Mouse (Mus musculus) liver, embryonic 11.5 days (tissue): ENCODE results near the gene Apod. TPM values are rescaled to one million over a fixed set of nuclear protein-coding genes. Genes with fewer than 3 reads are reported as not detected.
A peak's percentile ranks its signal among the peaks of the same experiment; 100 is the strongest.

Experiments
- ATAC-seq: fragments of 200-750 bp; cut with Nextera tagmentation; replicated peaks from 2 replicates; pipeline ENCODE4 v1.8.0; 2017; ENCODE audit warnings: moderate number of reproducible peaks, mild to moderate bottlenecking, moderate TSS enrichment, moderate library complexity; ENCODE audit not compliant: low FRiP score
- DNase-seq: peaks from one replicate; pipeline ENCODE4 v3.0.0-alpha.2; 2017; ENCODE audit warnings: low spot score
- H3K27ac ChIP-seq: fragments of 300-500 bp; sonication (generic); 2 replicates; pipeline ENCODE4 v1.5.1; 2014; ENCODE audit warnings: mild to moderate bottlenecking, low read depth, low read length, control low read depth
- H3K27me3 ChIP-seq: fragments of 300-500 bp; sonication (generic); replicated peaks from 2 replicates; pipeline ENCODE4 v1.6.1; 2014; ENCODE audit warnings: low read length, mixed read lengths; ENCODE audit not compliant: control insufficient read depth, insufficient read depth
- H3K36me3 ChIP-seq: fragments of 300-500 bp; sonication (generic); 2 replicates; pipeline ENCODE4 v1.6.1; 2014; ENCODE audit warnings: mild to moderate bottlenecking, low read length, moderate library complexity, mixed read lengths; ENCODE audit not compliant: control insufficient read depth, insufficient read depth
- H3K4me1 ChIP-seq: fragments of 300-500 bp; sonication (generic); replicated peaks from 2 replicates; pipeline ENCODE4 v1.6.1; 2014; ENCODE audit warnings: low read length, mixed read lengths; ENCODE audit not compliant: control insufficient read depth, insufficient read depth
- H3K4me2 ChIP-seq: fragments of 300-500 bp; sonication (generic); 2 replicates; pipeline ENCODE4 v1.6.1; 2014; ENCODE audit warnings: mild to moderate bottlenecking, control low read depth, moderate library complexity
- H3K4me3 ChIP-seq: fragments of 300-500 bp; sonication (generic); 2 replicates; pipeline ENCODE4 v1.5.1; 2014; ENCODE audit warnings: low read depth, low read length, control low read depth
- H3K9ac ChIP-seq: fragments of 300-500 bp; sonication (generic); 2 replicates; pipeline ENCODE4 v1.6.1; 2014; ENCODE audit warnings: low read depth, low read length, control low read depth
- H3K9me3 ChIP-seq: fragments of 300-500 bp; sonication (generic); 2 replicates; pipeline ENCODE4 v1.6.1; 2016; ENCODE audit warnings: low read length, inconsistent platforms, mixed read lengths; ENCODE audit not compliant: control insufficient read depth
- WGBS: fragments of 180-500 bp; shearing (Covaris S2); extraction: QIAGEN DNeasy Blood & Tissue Kit; methylation state at CpG from one replicate; pipeline ENCODE4 v1.1.7; 2014; 5-methylcytosine and 5-hydroxymethylcytosine counted together
- microRNA-seq: library from miRNA; unstranded; fragments of <30 nt; microRNA quantifications from one replicate; pipeline ENCODE4, GENCODE M21; 2017; ENCODE audit warnings: borderline number of aligned reads
- polyA plus RNA-seq: library from polyadenylated mRNA; unstranded; fragments of >200 nt; fragmentation: Nextera tagmentation; extraction: Ambion mirVana; gene quantifications from 2 replicates; pipeline ENCODE4 v1.2.1, GENCODE M21; 2014

The Apod gene
- polyA plus RNA-seq, 1 experiment from 2014 or later, result not detected

DNA sequence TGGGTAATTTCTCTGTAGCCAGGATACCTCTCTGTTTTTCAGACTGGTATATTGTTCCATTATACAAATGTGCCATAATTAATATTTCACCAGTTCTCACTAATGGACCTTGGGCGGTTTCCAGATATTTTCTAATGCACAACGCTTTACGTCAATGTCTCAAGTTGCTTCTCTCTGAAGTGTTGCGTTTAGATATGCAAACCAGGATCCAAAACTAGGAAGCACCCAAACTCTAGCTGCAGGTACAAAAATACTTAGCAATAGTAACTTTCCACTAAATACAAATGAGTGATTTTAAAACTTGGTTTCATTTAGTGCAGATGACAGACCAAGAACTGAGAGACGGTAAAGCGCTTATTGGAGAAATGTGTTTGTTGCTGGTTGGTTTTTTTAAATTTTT lies 40.5 kb downstream of the Apod start:
- Histone ChIP-seq H3K27ac (peak overlapping the region; percentile 85), H3K27me3 (no peaks in the 10 kb centered on the region), H3K4me3 (peak overlapping the region; percentile 78), H3K9me3 (no peaks in the 10 kb centered on the region), H3K4me2 (peak overlapping the region; percentile 79), H3K36me3 (no peaks in the 10 kb centered on the region), H3K9ac (peak overlapping the region; percentile 80), H3K4me1 (peaks cover 24% of the 10 kb centered on the region)
- 5% methylated on average over 6 of the region's 6 CpGs for WGBS
- DNase-seq (peak; percentile 4), ATAC-seq (no peak)

DNA sequence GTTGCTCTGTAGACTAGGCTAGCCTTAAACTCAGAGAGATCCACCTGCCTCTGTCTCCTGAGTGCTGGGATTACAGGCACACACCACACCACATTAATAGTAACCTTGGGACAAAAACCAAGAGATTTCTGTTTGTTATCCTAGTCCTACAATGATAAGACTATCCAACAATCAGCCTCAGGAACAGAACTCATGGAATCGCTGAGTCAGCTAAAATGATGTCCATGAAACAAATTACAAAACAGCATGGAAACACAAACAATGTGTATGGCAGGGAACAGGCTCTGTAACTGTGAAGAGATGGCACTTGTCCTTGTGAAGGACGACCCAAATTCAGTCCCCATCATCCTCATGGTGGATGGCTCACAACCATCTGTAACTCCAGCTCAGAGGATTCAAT lies 47.9 kb downstream of the Apod start:
- 81% methylated on average over 2 of the region's 2 CpGs for WGBS
- Histone ChIP-seq H3K9me3 (no peaks in the 10 kb centered on the region), H3K27ac (no peak overlapping the region), H3K27me3 (no peaks in the 10 kb centered on the region), H3K36me3 (peaks cover 5% of the 10 kb centered on the region), H3K4me3 (no peak overlapping the region), H3K4me1 (0 out of 2 replicates have a peak, but pooled peaks cover 2% of the 10 kb centered on the region), H3K9ac (no peak overlapping the region), H3K4me2 (no peak overlapping the region)
- ATAC-seq, result no peak
- no peak for DNase-seq

DNA sequence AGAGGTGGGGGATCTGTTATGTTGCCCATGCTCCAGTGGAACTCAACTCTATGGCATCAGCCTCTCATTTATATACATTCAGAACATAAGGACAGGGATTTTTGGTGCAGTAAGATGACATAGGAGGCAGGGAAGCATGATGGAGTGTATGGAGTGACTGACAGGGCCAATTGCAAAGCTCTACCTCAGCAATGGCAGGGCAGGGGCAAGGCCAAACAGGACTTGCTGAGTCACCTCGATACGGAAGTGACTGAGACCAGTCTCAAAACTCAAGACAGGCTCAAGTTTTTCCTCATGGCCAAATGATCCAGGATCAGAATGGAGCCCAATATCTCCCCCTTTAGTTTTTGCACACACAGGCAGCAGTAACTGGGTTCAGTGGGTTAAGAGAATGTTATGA lies 58.5 kb downstream of the Apod start:
- DNase-seq (no peak), ATAC-seq (no peak)
- H3K4me3 ChIP-seq, result no peak overlapping the region
- no peak overlapping the region for H3K27ac ChIP-seq
- H3K9ac ChIP-seq, result no peak overlapping the region
- no peaks in the 10 kb centered on the region for H3K9me3 ChIP-seq
- no peaks in the 10 kb centered on the region for H3K4me1 ChIP-seq
- no peak overlapping the region for H3K4me2 ChIP-seq
- 88% methylated on average over 2 of the region's 2 CpGs for WGBS
- H3K36me3 ChIP-seq, result peaks cover 19% of the 10 kb centered on the region; the same call in 1 of the 2 replicates
- no peaks in the 10 kb centered on the region for H3K27me3 ChIP-seq

DNA sequence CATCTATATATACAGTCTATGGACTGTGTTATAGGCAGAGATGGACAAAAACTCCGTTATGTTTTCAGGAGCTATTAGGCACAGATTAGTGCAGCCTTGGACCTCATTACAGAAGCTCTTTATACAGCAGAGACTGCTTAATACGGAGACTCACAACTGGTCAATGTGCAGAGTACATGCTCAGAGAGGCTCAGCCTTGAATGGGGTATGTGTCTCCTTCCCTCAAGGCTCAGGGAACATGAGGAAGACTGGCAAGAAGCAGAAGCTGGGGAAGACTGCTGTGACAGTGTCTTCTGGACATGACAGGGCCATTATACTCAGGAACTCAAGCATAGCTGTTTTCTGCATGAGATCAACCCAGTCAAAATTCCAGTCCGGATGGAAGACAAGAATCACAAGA lies 58.9 kb downstream of the Apod start:
- H3K27ac ChIP-seq, result no peak overlapping the region
- H3K27me3 ChIP-seq, result no peaks in the 10 kb centered on the region
- no peaks in the 10 kb centered on the region for H3K9me3 ChIP-seq
- DNase-seq (no peak), ATAC-seq (no peak)
- H3K36me3 ChIP-seq, result peaks cover 23% of the 10 kb centered on the region; the same call in 1 of the 2 replicates
- no peaks in the 10 kb centered on the region for H3K4me1 ChIP-seq
- no peak overlapping the region for H3K4me2 ChIP-seq
- WGBS, result 83% methylated on average over 3 of the region's 3 CpGs
- H3K4me3 ChIP-seq, result no peak overlapping the region
- H3K9ac ChIP-seq, result no peak overlapping the region

DNA sequence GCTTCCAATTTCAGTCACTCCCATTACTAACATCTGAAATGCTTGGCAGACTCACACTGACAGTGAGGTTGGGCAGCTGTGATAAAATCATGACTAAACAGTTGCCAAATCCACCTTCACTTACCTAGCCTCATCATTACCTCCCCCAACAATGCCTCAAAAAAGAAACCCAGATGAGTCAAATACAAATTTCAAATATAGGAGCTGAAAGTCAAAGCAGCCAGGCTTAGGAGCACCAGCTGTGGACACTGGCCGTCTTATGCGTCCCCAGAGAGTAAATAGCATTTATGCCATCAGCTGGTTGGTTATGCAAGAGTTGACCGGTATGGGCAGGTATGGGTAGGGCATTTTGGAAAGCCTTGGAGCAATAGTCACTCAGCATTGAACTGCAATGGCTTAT lies 65.2 kb downstream of the Apod start:
- 92% methylated on average over 3 of the region's 3 CpGs for WGBS
- no peak for DNase-seq
- Histone ChIP-seq H3K4me2 (no peak overlapping the region), H3K36me3 (peaks cover 6% of the 10 kb centered on the region; the same call in 1 of the 2 replicates), H3K4me3 (no peak overlapping the region), H3K9me3 (no peaks in the 10 kb centered on the region), H3K4me1 (no peaks in the 10 kb centered on the region), H3K9ac (no peak overlapping the region), H3K27ac (no peak overlapping the region), H3K27me3 (no peaks in the 10 kb centered on the region)
- ATAC-seq, result no peak

DNA sequence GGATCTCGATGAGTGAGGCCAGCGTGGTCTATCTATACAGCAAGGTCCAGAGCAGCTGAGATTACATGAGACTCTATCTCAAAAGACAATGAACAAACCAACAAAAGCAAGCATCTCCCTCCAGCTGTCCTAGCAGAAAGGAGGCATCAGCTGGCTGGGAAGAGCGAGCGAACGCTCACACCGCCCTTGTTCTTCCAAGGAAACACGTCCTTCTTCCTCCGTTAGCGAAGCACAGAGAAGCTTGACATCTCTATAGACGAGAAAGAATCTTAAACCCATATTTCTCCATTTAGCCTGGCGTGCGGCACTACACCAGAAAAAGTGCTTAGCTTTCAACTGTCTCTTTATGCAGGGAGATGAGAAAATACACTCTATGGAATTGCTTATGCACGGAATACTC lies 65.9 kb downstream of the Apod start:
- no peak overlapping the region for H3K9ac ChIP-seq
- ATAC-seq (no peak), DNase-seq (no peak)
- no peaks in the 10 kb centered on the region for H3K27me3 ChIP-seq
- no peaks in the 10 kb centered on the region for H3K4me1 ChIP-seq
- H3K36me3 ChIP-seq, result peaks cover 6% of the 10 kb centered on the region; the same call in 1 of the 2 replicates
- 89% methylated on average over 13 of the region's 13 CpGs for WGBS
- no peak overlapping the region for H3K4me3 ChIP-seq
- H3K4me2 ChIP-seq, result no peak overlapping the region
- no peaks in the 10 kb centered on the region for H3K9me3 ChIP-seq
- no peak overlapping the region for H3K27ac ChIP-seq

DNA sequence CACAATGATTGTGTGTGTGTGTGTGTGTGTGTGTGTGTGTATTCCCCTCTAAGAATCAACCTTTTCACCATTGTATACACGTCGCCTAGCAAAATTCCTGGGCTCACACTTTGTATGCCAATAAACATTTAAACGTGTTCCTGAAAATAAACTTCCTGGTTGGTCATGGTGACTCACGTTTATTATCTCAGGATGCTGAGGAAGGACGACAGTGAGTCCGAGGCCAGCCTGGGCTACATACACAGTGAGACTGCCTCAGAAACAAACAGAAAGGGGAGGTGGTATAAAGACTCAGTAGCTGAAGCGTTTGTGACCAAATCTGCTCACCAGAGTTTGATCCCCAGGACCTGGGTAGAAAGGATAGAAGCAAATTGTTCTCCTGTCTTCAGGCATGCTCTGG lies 67.2 kb downstream of the Apod start:
- H3K9me3 ChIP-seq, result no peaks in the 10 kb centered on the region
- H3K36me3 ChIP-seq, result peaks cover 4% of the 10 kb centered on the region; the same call in 1 of the 2 replicates
- ATAC-seq (no peak), DNase-seq (no peak)
- no peak overlapping the region for H3K27ac ChIP-seq
- no peak overlapping the region for H3K4me2 ChIP-seq
- WGBS, result 68% methylated on average over 7 of the region's 7 CpGs
- H3K4me3 ChIP-seq, result no peak overlapping the region
- H3K9ac ChIP-seq, result no peak overlapping the region
- H3K27me3 ChIP-seq, result no peaks in the 10 kb centered on the region
- no peaks in the 10 kb centered on the region for H3K4me1 ChIP-seq

Small RNAs within 50 kb of the gene (microRNA-seq; reads per million reads assigned to microRNA genes)
- not detected for gene Gm27415

Other genes starting within 250 kb of the Apod start
- 10.7 and 10.9 TPM in 2 replicates for gene Xxylt1, start 233.4 kb downstream of the Apod start, polyA plus RNA-seq
- gene Acap2, start 113.6 kb downstream of the Apod start, polyA plus RNA-seq, result 17.2 and 19.9 TPM in 2 replicates
- 68.0 and 69.0 TPM in 2 replicates for gene Ppp1r2, start 39.5 kb downstream of the Apod start, polyA plus RNA-seq
- gene Bdh1, start 107.5 kb upstream of the Apod start, polyA plus RNA-seq, result 42.8 and 47.2 TPM in 2 replicates